10 mouse cellular contexts compared by ENCODE assay signal in the genomic region with DNA sequence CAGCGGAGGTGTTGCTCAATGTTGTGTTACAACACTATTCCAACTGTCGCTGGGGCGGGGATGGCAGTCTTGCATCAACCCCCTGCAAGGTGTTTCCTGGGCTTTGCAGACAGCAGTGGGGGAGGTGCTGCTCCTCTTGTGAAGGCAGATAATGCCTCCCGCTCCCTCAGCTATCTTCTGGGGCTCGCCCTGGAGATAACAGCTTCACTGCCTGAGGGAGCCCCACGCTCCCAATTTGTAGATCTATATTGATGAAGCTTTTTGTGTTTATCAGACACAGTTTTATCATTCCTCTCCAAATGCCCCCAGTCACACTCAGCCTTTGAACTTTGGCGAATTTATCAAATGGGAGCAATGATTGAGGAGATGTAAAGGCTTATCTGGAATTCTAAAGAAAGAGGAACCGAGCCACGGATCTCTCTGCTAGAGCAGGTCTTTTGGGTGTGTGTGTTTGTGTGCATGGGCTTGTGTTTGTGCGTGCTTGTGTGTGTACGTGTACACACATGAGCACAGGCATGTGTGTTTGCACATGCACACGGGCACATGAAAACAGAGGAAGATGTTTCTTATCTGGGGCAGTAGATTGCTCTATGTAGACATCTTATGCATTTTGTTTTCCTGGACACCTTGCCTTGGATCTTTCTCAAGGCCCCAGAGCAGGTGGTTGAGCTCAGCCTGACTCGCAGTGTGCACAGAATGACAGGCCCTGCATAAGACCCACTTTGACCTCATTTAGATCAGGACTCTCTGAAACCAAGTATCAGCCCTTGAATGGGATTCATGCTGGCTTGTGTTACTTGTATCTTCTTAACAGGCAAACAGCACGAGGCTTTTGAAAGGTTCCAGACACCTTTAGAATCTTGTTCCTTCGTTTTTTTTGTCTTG.
DNase-seq lines count a peak whose midpoint lies in the region; ATAC-seq and TF ChIP-seq lines count a peak whose summit lies in the region.
"Had no signal": no experiment of that assay in that cellular context is flagged by ENCODE, and none has a peak within 500 bp of the region (broad histone marks: within the 10 kb centered on the region; RNA-seq: fewer than 3 reads in every experiment).

No protein-coding gene starts in this region.

- intact Hi-C loops in gastrocnemius, postnatal 14 days (cut with DNase I; ENCODE audit: low total_unique reads): no loop called here

- no peak overlapping the region for H3K9ac ChIP-seq in lung, postnatal 0 days (replicated peaks; ENCODE audit: low read depth)
- no peak overlapping the region for H3K9ac ChIP-seq in forebrain, embryonic 13.5 days
- no peak overlapping the region for H3K9ac ChIP-seq in kidney, embryonic 15.5 days
- H3K9ac ChIP-seq: limb, embryonic 15.5 days had no signal

- H3K4me3 ChIP-seq in lung, postnatal 0 days (ENCODE audit: low read depth, low read length): no peak overlapping the region
- 0 out of 2 replicates have a peak overlapping the region, but pooled peaks have one; percentile 11 for H3K4me3 ChIP-seq in thymus, adult 2 months (ENCODE audit: control insufficient read depth, insufficient read depth, low read length)
- H3K4me3 ChIP-seq in forebrain, embryonic 13.5 days: no peak overlapping the region
- H3K4me3 ChIP-seq in kidney, embryonic 15.5 days (replicated peaks): no peak overlapping the region
- H3K4me3 ChIP-seq: limb, embryonic 15.5 days had no signal

- no peak for TF ChIP-seq CTCF in lung, postnatal 0 days (IDR thresholded peaks at IDR 0.05)
- TF ChIP-seq CTCF in thymus, adult 2 months (IDR thresholded peaks at IDR 0.05; ENCODE audit: borderline replicate concordance, control insufficient read depth, extremely low read depth, insufficient read depth, low read length, poor library complexity): no peak

- H3K4me1 ChIP-seq in lung, postnatal 0 days (ENCODE audit: insufficient read depth, low read depth, low read length): no peaks in the 10 kb centered on the region
- peaks cover 58% of the 10 kb centered on the region for H3K4me1 ChIP-seq in thymus, adult 2 months (replicated peaks; ENCODE audit: control insufficient read depth, insufficient read depth, low read length)
- peaks cover 8% of the 10 kb centered on the region for H3K4me1 ChIP-seq in forebrain, embryonic 13.5 days
- H3K4me1 ChIP-seq in kidney, embryonic 15.5 days: 0 out of 2 replicates have a peak, but pooled peaks cover 3% of the 10 kb centered on the region

- WGBS in lung, postnatal 0 days: 27% methylated on average over 15 of the region's 15 CpGs
- WGBS in thymus, adult 2 months: 15% methylated on average over 15 of the region's 15 CpGs
- WGBS in forebrain, embryonic 13.5 days: 32% methylated on average over 15 of the region's 15 CpGs
- WGBS in kidney, embryonic 15.5 days: 41% methylated on average over 15 of the region's 15 CpGs

- peak; percentile 32; the same call in 1 of the 2 replicates for TF ChIP-seq POLR2A in thymus, adult 2 months (IDR thresholded peaks at IDR 0.05; ENCODE audit: control insufficient read depth, extremely low read depth, insufficient read depth, low read length, poor library complexity)

- peak; percentile 92 for DNase-seq in heart, adult 11 months
- no peak for DNase-seq in heart, adult 9 months (ENCODE audit: low spot score in 2 of 2)
- DNase-seq in lung, postnatal 0 days (ENCODE audit: low spot score): peak; percentile 83
- DNase-seq in thymus, adult 2 months: peak; percentile 85
- no peak for DNase-seq in gastrocnemius, postnatal 14 days
- DNase-seq: cerebellum, postnatal 25 days had no signal

- H3K9me3 ChIP-seq in lung, postnatal 0 days (ENCODE audit: low read length): no peaks in the 10 kb centered on the region
- H3K9me3 ChIP-seq in forebrain, embryonic 13.5 days (replicated peaks): no peaks in the 10 kb centered on the region
- no peaks in the 10 kb centered on the region for H3K9me3 ChIP-seq in kidney, embryonic 15.5 days (replicated peaks)
- H3K9me3 ChIP-seq: limb, embryonic 15.5 days had no signal

- ATAC-seq in erythroid progenitor cell, adult 5-6 weeks (replicated peaks; ENCODE audit: low FRiP score, poor library complexity, severe bottlenecking): peak; percentile 75
- ATAC-seq in lung, postnatal 0 days: peak; percentile 75
- no peak for ATAC-seq in forebrain, embryonic 13.5 days
- ATAC-seq in kidney, embryonic 15.5 days (replicated peaks; ENCODE audit: low FRiP score): no peak

- no peak overlapping the region; the same call in 1 of the 2 replicates for H3K4me2 ChIP-seq in lung, postnatal 0 days (replicated peaks; ENCODE audit: low read depth, low read length)
- H3K4me2 ChIP-seq in forebrain, embryonic 13.5 days: no peak overlapping the region
- no peak overlapping the region for H3K4me2 ChIP-seq in kidney, embryonic 15.5 days
- H3K4me2 ChIP-seq: limb, embryonic 15.5 days had no signal

- H3K36me3 ChIP-seq in lung, postnatal 0 days (ENCODE audit: insufficient read depth, low read length): no peaks in the 10 kb centered on the region
- H3K36me3 ChIP-seq in thymus, adult 2 months (ENCODE audit: control insufficient read depth, insufficient read depth, low read length): no peaks in the 10 kb centered on the region
- H3K36me3 ChIP-seq in forebrain, embryonic 13.5 days (ENCODE audit: poor library complexity, severe bottlenecking): no peaks in the 10 kb centered on the region
- H3K36me3 ChIP-seq in kidney, embryonic 15.5 days: no peaks in the 10 kb centered on the region
- H3K36me3 ChIP-seq: limb, embryonic 15.5 days had no signal

- peak; percentile 9; the same call in 1 of the 2 replicates for TF ChIP-seq EP300 in lung, postnatal 0 days (IDR thresholded peaks at IDR 0.05)

- no peak overlapping the region for H3K27ac ChIP-seq in lung, postnatal 0 days (ENCODE audit: low read length)
- H3K27ac ChIP-seq in thymus, adult 2 months (ENCODE audit: control insufficient read depth, insufficient read depth, low read length): peak overlapping the region; percentile 99
- H3K27ac ChIP-seq in forebrain, embryonic 13.5 days: no peak overlapping the region
- no peak overlapping the region for H3K27ac ChIP-seq in kidney, embryonic 15.5 days
- H3K27ac ChIP-seq: limb, embryonic 15.5 days had no signal

- no peaks in the 10 kb centered on the region for H3K27me3 ChIP-seq in lung, postnatal 0 days (replicated peaks; ENCODE audit: insufficient read depth, low read length)
- H3K27me3 ChIP-seq in thymus, adult 2 months (ENCODE audit: control insufficient read depth, insufficient read depth, low read length): no peaks in the 10 kb centered on the region
- H3K27me3 ChIP-seq in forebrain, embryonic 13.5 days: peaks cover 5% of the 10 kb centered on the region; the same call in 1 of the 2 replicates
- H3K27me3 ChIP-seq in kidney, embryonic 15.5 days: peaks cover 39% of the 10 kb centered on the region

Comparison
In these comparisons a context has a peak if more than half of its experiments do, and no peak if none do; other contexts are left out.
1. DNase-seq: peak in heart, adult 11 months (single experiment), lung, postnatal 0 days (single experiment) and thymus, adult 2 months (single experiment); none in heart, adult 9 months (0 of 2) and gastrocnemius, postnatal 14 days (single experiment).
2. ATAC-seq: peak in erythroid progenitor cell, adult 5-6 weeks (single experiment) and lung, postnatal 0 days (single experiment); none in forebrain, embryonic 13.5 days (single experiment) and kidney, embryonic 15.5 days (single experiment).